Mouse (Mus musculus): Measurements from ENCODE around the gene Pmpcb.

Pmpcb gene

DNA sequence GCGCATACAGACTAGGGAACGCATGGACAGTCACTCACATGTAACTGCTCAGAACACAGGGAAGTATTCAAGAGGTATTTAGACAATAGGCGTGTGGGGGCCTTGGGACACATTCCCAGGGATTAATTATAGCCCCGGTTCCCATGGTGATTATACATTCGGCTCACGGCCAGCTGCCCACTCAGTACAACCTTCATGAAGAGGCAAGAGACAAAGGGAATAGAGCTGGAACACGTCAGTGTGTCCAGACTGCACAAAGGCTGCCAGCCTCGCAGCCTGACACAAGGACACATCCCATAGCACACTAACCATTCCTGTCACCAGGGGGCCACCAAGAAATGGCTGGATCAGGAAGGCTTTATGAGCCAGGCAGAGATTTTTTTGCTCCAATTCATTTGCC, 4.0 kb upstream of the Pmpcb start:
- DNase-seq, result no peak

DNA sequence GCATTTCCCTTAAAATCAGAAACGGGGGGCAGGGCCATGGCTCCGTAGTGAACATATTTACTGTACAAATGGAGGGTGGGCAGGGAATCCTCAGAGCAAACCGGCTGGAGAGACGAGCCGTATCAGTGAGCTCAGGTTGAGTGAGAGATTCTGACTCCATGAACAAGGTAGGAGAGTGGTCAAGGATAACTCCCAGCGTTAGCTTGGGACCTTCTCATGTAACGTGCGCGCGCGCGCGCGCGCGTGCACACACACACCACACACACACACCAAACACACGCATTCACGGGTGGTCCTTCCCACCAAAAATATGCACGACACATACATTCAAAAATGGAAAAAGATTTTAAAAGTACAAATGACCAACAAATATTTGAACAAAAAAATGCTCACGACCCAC, 1.8 kb upstream of the Pmpcb start:
- no peak for DNase-seq

DNA sequence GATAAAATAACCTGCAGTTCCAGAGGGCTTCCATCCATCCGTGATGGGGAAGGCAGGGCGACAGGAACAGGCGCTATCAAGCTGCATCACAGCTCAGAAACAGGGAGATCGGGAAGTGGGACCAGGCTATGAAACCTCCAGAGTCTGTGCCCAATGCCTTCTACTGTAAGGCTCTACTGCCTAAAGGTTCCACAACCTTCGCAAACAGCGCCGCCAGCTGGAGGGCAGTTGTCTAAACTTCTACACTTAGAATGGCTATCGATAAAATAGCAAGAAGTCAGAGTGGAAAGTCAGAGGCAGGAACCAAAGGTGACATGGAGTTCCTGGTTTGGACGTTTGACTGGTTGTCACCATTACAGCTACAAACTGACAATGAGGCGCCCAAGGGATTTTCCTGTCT, 1.4 kb upstream of the Pmpcb start:
- DNase-seq, result peak; percentile 94

DNA sequence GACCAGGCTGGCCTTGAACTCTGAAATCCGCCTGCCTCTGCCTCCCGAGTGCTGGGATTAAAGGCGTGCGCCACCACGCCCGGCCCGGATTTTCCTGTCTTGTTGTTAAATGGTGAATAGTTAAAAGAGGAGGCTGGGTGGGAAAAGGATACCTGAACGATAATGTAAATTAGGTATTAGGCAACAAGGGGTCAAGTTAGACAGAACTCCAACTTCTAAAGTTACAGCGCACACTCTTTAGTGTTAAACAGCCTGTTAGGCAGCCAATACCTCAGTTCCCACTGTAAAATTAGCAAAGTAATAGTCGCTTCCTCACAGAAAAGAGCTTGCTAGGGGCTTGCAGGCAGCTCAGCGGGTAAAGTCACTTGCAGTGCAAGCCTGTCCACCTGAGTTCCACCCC, 895 bp upstream of the Pmpcb start:
- no peak for DNase-seq

DNA sequence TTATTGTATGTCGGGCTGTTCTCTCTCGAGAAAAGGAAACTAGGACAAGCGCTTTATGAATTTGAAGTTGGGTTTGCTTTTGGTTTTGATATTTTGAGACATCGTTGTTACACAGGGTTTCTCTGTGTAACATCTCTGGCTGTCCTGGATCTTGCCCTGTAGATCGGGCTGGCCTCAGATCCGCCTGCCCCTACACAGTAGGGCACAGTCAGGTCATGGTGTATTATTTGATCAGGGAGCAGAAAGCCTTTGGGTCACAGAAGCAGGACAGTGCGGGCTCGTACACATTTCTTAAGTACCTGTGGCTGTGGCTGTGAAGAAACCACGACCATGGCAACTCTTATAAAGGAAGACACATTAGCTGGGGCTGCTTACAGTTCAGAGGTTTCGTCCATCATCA, 679 bp downstream of the Pmpcb start:
- DNase-seq, result no peak

DNA sequence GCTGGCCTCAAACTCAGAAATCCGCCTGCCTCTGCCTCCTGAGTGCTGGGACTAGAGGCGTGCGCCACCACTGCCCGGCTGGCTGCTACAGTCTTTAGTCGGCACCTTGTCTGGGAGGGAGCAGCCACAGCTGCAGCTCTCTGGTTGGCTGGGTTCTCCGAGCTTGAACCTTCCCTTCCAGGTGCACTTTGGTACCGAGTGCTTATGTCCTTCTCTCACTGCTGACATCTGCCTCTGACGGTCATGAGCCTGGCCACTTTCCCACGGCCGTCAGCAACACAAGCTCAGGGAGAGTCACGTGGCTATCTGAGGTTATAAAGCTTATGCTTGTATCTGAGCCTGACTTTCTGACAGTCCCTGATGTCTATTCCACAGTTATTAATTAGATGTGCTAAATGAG, 2.2 kb downstream of the Pmpcb start:
- no peak for DNase-seq

DNA sequence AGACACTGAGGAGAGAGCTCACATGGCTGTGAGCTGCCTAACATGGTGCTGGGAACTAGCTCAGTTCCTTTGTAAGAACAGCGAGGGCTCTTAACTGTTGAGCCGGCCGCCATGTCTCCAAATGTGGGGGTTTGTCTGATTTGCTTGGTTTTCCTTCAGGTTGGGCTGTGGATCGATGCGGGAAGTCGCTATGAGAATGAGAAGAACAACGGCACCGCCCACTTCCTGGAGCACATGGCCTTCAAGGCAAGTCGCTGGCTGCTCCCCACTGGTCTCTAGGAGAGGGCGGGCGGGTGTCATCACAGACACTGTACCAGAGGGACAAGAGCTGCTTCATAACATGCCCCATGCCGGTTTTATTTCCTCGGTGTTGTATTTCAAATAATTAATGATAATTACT, 2.9 kb downstream of the Pmpcb start:
- no peak for DNase-seq

DNA sequence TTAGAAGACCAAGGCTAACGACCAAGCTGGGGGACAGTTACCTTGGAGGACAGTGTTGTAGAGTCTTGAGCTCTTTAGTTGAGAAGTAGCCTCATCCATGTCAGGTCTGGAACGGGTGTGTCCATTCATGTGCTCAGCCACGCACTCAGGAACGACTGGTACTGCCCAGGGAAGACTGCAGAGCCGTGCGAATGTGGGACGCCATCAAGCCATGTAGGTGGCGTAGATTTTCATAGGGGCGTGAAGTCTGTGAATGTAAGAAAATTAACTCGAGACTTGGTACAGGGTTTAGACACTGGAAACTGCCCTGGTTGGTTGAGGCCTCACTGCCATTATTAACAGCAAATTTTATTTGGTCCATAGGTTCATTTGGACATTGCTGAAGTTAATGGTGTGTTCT, 6.7 kb downstream of the Pmpcb start:
- DNase-seq, result no peak

DNA sequence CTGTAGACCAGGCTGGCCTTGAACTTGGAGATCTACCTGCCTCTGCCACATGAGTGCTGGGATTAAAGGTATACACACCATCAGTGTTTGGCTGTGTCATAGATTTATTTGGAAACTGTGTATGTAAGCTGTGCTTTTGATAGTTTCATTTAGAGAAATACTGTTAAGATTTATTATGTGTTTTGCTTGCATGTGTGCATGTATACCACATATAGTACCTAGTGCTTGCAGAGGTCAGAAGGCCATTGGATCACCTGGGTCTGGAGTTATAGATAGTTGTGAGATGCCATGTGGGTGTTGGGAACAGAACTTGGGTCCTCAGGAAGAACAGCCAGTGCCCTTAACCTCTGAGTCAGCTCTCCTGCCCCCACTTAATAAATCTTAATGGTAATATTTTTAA, 7.7 kb downstream of the Pmpcb start:
- DNase-seq, result no peak

DNA sequence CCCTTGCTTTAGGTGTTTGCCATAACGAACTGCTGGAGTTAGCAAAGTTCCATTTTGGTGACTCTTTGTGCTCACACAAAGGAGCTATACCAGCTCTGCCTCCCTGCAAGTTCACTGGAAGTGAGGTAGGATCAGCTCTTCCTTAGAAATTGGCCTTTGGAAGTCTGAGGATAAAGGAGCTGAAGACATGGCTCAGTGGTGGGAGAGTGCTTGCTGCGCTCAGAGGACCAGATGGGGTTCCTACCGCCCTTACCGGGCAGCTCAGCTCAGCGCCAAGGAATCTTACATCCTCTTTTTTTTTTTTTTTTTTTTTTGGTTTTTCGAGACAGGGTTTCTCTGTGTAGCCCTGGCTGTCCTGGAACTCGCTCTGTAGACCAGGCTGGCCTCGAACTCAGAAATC, 9.0 kb downstream of the Pmpcb start:
- no peak for DNase-seq

DNA sequence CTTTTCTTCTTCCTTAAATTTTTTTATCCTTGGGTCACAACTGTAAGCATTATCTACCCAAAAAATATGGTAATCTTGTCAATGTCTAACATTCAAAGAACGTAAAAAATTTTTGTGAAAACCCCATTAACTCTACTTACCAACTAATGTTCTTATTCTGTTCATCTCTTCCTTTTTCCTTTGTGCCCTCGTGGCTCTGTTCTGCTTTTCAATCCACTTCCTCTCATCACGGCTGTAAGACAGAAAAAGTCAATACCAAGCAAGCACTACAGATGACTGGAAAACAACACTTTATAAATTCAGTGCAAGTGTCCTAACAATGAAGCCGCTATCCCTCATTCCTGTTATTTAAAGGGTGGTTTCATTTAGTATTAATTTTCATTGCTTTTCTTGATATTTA, 31.6 kb downstream of the Pmpcb start:
- no peak for DNase-seq

DNA sequence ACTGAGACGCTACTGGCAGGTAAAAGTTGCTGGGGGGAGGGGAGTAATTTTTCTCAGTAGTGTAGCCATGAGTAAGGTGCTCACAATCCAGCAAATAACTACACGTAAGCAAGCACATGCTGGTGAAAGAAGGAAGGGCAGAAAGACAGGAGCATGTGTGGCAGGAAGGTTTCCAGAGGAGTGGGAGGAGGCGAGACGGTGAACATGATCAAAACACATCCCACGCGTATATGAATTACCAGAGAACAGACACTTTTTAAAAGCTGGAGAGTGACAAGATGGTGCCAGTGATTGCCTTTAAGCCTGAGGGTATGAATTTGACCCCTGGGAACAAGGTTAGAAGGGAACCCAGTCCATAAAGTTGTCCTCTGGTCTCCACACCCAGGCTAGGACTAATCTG, 32.9 kb downstream of the Pmpcb start:
- DNase-seq, result no peak

DNA sequence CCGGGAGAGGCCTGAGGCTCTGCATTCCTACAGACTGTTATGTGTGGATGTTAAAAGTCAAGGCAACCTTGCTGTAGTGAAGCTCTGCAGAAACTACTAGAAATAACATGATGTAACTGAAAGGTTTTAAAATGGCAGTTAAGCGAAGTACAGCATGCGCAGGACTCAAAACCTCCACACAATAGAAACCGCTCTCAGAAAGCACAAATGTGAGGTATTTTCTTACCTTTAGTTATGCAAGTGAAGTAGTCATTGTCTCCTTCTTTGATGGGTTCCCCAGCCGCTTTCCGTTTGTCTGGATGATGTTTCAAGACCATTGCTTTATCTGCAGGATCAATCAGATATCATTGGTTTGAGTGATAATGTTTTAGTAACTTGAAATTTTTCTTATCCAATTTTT, 39.5 kb downstream of the Pmpcb start:
- DNase-seq, result no peak

DNA sequence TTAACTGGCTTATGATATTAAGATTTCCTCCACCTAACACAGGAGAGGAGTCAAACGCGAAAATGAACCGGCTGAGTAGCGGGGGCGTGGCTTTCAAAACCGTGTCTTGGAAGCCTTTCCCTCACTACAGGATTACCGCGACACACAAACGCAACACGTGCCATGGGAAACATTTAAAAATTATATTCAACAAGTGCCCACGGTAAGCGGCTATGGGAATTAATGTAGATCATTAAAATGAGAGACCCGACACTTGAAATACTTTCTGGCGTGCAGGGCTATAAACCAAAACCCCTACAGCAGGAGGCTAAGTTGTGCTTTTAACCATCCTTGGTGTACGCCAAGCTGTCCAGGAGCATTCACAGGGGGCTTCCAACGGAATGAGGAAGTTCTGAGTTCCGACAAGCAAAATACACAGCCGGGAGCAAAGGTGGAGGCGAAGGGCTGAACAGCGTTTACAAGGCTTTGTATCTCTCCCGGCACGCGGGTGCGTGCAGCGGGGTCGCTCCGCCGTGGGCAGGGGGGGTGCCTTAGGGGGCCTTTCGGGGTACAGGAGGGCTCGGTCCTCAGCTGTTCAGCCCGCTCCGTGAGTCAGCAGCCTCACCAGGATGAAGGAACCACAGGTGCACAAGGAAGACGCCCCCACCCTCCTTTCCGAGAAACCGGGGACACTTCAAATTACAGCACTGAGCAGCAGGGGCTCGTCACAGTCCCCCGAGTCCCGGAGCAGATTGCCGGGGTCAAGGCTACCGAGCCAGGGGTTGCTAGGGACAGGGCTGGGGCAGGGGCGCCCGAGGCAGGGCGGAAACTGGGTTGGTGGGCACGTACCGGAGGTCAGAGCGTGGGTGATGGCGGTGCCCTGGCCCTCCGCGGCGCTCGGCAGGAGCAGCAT, 47.5 kb downstream of the Pmpcb start:
- peak; percentile 70 for DNase-seq

DNA sequence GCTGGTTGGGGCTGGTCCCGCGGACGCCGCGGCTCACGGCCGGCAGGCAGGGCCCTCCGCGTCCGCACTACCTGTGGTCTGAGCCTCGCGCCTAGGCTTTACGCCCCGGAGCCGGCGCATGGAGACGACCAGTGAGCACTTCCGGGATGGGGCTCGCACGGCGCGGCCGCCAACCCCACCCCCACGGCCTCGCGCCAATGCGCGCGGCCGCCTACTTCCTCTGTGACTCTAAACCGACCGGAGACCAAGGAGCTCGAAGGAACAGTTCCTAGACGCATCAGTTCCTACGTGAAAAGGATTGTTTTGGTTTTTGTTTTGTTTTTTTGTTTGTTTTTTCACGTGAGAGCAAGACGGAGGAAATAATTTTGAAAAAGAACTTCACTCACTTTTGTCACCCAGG, 48.1 kb downstream of the Pmpcb start, which contains the start of the genes Dnajc2 and Psmc2:
Gene Dnajc2, minus strand, starts transcription at position 199 of the 400 bp plus-strand sequence.
Gene Psmc2, plus strand, starts transcription at position 231 of the 400 bp plus-strand sequence.
- peak; percentile 90 for DNase-seq

DNA sequence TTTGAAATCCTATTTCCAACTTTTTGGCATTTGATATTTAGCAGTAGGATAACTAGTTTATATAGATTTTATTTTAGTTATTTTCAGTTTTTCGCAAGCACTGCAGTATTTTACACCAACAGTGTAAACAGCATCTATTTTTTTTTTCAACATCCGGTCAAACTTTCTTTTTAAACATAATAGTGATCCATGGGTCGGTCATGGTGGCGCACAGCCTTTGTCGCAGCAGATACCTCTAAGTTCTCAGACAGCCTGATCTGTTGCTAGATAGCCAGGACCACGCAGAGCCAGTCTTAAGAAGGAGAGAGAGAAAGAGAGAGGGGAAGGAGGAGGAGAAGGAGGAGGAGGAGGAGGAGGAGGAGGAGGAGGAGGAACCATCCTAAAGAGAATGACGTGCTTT, 48.8 kb downstream of the Pmpcb start:
- peak; percentile 12 for DNase-seq

DNA sequence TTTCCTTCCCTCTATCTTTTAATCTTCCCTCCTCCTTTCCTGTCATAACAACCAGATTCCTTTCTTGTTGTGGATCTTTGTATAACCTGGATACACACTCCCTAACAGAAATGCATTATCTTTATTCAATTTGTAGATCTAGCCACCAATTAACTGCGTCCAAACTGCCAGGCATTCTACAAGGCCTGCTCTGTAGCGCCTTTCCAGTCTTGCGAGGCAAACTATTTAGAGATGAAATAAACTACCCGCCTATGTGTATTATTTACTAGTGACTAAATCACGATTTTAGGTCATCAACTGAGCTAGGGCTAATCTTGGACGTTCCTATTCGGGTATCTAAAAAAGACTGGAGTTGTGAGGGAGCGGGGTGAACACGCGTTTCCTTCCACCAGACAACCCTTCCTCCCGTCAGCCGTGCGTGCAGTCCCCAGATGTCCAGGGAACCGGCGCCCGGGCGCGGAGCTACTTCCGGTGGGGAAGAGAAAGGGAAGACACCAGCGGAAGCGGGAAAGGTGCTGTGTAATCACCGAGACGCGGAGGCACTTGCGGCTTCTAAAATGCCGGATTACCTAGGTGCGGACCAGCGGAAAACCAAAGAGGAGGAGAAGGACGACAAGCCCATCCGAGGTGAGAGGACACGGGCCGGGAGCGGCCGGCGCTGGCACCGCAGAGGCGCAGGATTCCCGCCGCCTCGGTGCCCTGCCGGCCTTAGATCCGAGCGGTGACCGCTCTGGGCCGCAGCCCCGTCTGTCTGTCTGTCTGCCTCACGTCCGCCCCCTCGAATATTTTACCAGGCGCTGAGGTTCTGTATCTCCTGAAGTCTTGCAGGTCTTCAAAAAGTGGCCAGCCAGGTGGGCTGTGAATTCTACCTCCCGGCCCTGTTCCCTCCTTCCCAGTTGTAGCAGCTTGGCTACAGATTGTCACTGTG, 49.6 kb downstream of the Pmpcb start:
- peak; percentile 93 for DNase-seq

DNA sequence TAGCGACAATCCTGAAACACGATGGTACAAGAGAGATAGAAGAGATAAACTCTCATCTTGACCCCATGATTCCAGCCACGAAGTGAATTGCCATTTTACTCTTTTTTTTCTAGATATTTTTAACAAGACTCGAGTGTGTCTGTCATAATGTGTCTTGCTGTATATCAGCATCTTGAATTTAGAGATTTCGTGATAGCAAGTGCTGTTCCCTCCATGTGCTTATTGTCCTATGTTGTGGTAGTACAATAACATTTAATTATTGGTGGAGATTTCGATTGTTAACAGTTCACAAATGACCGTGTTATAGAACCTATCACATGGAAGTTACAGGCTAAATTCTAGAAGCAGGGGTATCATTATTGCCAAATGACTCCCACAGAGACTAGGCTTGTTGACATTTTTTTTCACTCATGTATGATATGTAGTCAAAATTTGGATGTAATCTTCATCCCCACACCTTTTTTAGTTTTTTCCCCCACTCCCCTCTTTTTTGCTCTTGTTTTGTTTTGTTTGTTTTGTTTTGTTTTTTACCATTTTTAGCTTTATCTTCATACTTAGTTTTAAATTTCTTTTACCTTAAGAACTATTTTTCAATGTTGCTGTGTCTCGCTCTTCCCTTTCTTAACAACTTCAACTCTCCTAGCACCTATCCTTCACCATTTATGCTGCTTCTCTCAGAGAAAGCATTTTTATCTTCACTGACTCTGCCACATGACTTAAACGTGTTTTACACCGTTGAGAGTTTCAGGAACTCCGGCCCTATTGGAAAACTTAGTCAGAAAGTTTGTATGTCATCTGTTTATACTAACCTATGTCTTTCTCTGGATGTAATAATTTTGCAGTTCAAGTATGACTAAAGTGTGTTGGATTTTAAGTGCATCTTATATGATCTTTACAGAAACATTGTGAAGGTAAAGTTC, 50.5 kb downstream of the Pmpcb start:
- no peak for DNase-seq

DNA sequence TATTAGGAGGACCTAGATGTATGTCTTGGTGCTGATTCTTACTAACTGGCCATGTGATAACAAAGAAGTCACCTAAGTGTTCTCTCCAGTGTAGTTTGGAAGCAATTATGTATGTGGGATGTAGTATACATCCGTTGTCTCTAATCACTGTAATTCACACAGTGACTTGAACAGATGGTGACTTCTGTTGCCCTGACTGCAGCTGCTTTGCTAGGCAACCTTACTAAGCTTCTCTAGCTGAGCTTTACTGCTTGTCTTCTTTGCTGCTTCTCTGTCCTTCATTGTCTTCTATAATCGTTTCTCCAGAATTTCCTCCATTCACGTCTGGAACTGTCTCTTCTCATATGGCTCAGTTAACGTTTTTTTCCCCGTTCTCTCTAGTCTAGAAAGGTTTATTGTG, 52.1 kb downstream of the Pmpcb start:
- DNase-seq, result no peak

DNA sequence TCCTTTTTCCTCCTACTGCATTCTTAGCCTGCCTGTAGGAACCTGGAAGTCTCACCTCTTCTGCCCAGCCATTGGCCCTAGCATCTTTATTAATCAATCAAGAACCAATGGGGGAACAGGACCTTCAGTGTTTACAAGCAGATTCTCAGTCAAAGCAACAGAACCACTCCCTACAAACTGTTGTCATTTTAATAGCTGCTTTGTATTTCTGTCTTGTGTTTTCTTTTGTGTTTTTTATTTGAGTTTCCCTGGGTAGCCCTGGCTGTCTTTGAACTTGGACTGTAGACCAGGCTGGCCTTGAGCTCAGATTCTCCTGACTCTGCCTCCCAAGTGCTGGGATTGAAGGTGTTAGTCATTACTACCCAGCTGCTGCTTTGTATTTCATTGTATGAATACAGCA, 55.2 kb downstream of the Pmpcb start:
- no peak for DNase-seq

DNA sequence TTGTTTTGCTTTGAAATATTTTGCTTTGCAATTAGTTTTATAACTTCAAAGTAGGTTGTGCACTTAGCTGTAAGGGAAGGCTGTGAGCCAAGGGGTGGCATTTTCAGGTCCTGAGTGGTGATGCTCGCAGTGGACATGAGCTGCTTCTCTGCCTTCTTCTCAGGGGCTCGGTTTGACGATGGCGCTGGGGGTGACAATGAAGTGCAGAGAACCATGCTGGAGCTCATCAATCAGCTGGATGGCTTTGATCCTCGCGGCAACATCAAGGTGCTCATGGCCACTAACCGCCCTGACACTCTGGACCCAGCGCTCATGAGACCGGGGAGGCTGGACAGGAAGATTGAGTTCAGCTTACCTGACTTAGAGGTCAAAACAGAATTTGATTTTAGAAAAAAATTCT, 66.0 kb downstream of the Pmpcb start:
- DNase-seq, result no peak

DNA sequence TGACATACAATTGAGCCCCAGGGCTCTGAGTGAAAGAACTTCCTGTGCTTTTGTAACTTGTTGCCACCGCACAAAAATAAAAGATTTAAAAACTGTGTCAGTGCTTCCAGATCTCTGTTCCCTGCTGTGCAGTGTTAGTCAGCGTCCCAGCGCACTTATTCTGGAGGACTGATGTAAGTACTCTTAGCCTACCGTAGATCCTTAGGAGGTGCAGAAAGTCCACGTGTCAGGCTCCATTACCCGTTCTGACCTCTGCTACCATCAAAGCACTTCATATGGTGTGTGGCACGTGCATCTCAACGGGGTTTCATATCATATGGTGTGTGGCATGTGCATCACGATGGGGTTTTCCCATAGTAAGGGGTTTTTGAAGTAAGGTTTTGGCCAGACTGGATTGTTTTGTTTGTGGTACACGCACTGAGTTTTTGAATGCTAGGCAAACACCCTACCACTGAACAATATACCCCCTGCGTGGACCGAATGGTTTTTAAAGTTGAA, 66.8 kb downstream of the Pmpcb start:
- DNase-seq, result no peak

DNA sequence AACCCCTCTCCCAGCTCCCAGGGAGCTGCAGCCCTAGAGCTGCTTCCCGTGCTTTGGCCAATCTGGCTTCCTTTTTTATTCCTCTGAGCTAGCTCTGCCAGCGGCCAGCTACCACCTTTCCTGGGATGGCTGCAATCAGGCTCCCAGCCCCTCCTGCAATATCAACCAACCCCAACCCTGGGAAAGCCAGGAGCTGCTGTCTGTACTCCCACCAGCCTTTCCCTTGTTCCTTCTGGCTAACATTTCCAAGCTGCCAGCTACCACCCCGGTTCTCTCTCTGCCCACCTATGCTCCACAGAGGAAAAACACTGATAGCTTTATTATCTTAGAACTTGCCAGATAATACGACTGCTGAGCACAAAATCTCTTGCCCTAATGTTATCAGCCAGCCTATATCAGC, 67.9 kb downstream of the Pmpcb start:
- DNase-seq, result no peak

All from thymus, postnatal 4 days (tissue).